Mouse (Mus musculus): Measurements from ENCODE around the gene Bad. TPM values are rescaled to one million over a fixed set of nuclear protein-coding genes. Genes with fewer than 3 reads are reported as not detected.

Gene Bad
- polyA plus RNA-seq (2015; fragmentation: Nextera tagmentation; extraction: Ambion mirVana) = 117 and 144 TPM in 2 replicates

GRCm38 (mm10) chr19:6941372-6942248 lies at the start of gene Bad:
Gene Bad (plus strand): TSS chr19:6941861.

GRCm38 (mm10) chr19:6909507-6910289 lies 32.0 kb upstream of the Bad start, which contains the start of the genes Trmt112 and Prdx5:
Gene Trmt112 (plus strand): TSS chr19:6909698.
Gene Prdx5 (minus strand): TSS chr19:6910106.

GRCm38 (mm10) chr19:6921647-6922567 lies 19.8 kb upstream of the Bad start, which contains the start of gene Esrra:
Gene Esrra (minus strand): TSS chr19:6921813.

GRCm38 (mm10) chr19:6925307-6925573 lies 16.4 kb upstream of the Bad start, which contains the start of gene Catsperz:
Gene Catsperz (minus strand): TSS chr19:6925380.

GRCm38 (mm10) chr19:6934195-6934977 lies 7.3 kb upstream of the Bad start, which contains the start of gene Kcnk4:
Gene Kcnk4 (minus strand): TSS chr19:6934515.

GRCm38 (mm10) chr19:6942249-6942691 lies 609 bp downstream of the Bad start, which contains the start of gene Gpr137:
Gene Gpr137 (minus strand): TSS chr19:6942480.

GRCm38 (mm10) chr19:6974211-6975205 lies 32.8 kb downstream of the Bad start, which contains the start of gene Ppp1r14b:
Gene Ppp1r14b (plus strand): TSS chr19:6974968.

GRCm38 (mm10) chr19:6975537-6976521 lies 34.2 kb downstream of the Bad start, which contains the start of gene Plcb3:
Gene Plcb3 (minus strand): TSS chr19:6976470.

GRCm38 (mm10) chr19:6980381-6981093 lies 38.9 kb downstream of the Bad start, which contains the start of gene Fkbp2:
Gene Fkbp2 (minus strand): TSS chr19:6980501.

GRCm38 (mm10) chr19:6987061-6987903 lies 45.6 kb downstream of the Bad start, which contains the start of gene Vegfb:
Gene Vegfb (minus strand): TSS chr19:6987651.

GRCm38 (mm10) chr19:6992011-6992858 lies 50.6 kb downstream of the Bad start, which contains the start of gene Dnajc4:
Gene Dnajc4 (minus strand): TSS chr19:6992572.

GRCm38 (mm10) chr19:6996006-6996405 lies 54.3 kb downstream of the Bad start, which contains the start of the genes Nudt22 and Trpt1:
Gene Nudt22 (minus strand): TSS chr19:6996117.
Gene Trpt1 (plus strand): TSS chr19:6996131.

All from adrenal gland, postnatal 0 days (tissue).